Mouse (Mus musculus): Measurements from ENCODE around the gene Ppp2r5b.

The Ppp2r5b gene

GRCm38 (mm10) chr19:6269798-6270475 is 34.3 kb upstream of the Ppp2r5b start:
- in situ Hi-C loops (cut with MseI, MboI): loop anchor here (5.0 to 10.0 kb wide), 3 partner anchors 32 to 55 kb away; partner anchors contain the start of gene Cdc42bpg (in 1 of the 2)

GRCm38 (mm10) chr19:6268670-6269132 is 33.0 kb upstream of the Ppp2r5b start:
- in situ Hi-C loops (cut with MseI, MboI): loop anchor here in 1 of 2 experiments (5.0 to 10.0 kb wide), 2 partner anchors 34 to 56 kb away; no protein-coding TSS in a partner anchor

- in situ Hi-C loops (cut with MseI, MboI): loop anchor here in 1 of 2 experiments (5.0 to 10.0 kb wide), 2 partner anchors 34 to 57 kb away; no protein-coding TSS in a partner anchor
Measured at GRCm38 (mm10) chr19:6268170-6268528, 32.5 kb upstream of the Ppp2r5b start.

GRCm38 (mm10) chr19:6267306-6268169 is 31.9 kb upstream of the Ppp2r5b start:
- in situ Hi-C loops (cut with MseI, MboI): loop anchor here in 1 of 2 experiments (5.0 to 10.0 kb wide), 2 partner anchors 35 to 57 kb away; no protein-coding TSS in a partner anchor

- in situ Hi-C loops (cut with MseI, MboI): loop anchor here in 1 of 2 experiments (5.0 to 10.0 kb wide), 2 partner anchors 37 to 59 kb away; no protein-coding TSS in a partner anchor
Measured at GRCm38 (mm10) chr19:6265727-6266182, 30.1 kb upstream of the Ppp2r5b start.

GRCm38 (mm10) chr19:6264945-6265344 is 29.3 kb upstream of the Ppp2r5b start:
- in situ Hi-C loops (cut with MseI, MboI): loop anchor here (5.0 to 10.0 kb wide), 3 partner anchors 37 to 67 kb away; partner anchors contain the start of gene Men1 (in 1 of the 2)

GRCm38 (mm10) chr19:6264200-6264599 is 28.5 kb upstream of the Ppp2r5b start:
- in situ Hi-C loops (cut with MseI, MboI): loop anchor here (5.0 to 10.0 kb wide), 2 partner anchors 61 to 68 kb away; partner anchors contain the start of gene Men1 (in 1 of the 2)

- in situ Hi-C loops (cut with MseI, MboI): loop anchor here (5.0 to 10.0 kb wide), 2 partner anchors 62 to 69 kb away; partner anchors contain the start of gene Men1 (in 1 of the 2)
Measured at GRCm38 (mm10) chr19:6262839-6263433, 27.3 kb upstream of the Ppp2r5b start.

- in situ Hi-C loops (cut with MseI, MboI): loop anchor here (5.0 to 10.0 kb wide), 2 partner anchors 63 to 70 kb away; partner anchors contain the start of gene Men1 (in 1 of the 2)
Measured at GRCm38 (mm10) chr19:6262222-6262621, 26.6 kb upstream of the Ppp2r5b start.

GRCm38 (mm10) chr19:6261379-6261778 is 25.7 kb upstream of the Ppp2r5b start:
- in situ Hi-C loops (cut with MseI, MboI): loop anchor here (5.0 to 10.0 kb wide), 2 partner anchors 63 to 71 kb away; partner anchors contain the start of gene Men1 (in 1 of the 2)

- in situ Hi-C loops (cut with MseI, MboI): loop anchor here (5.0 to 10.0 kb wide), 2 partner anchors 64 to 71 kb away; partner anchors contain the start of gene Men1 (in 1 of the 2)
Measured at GRCm38 (mm10) chr19:6260946-6261345, 25.3 kb upstream of the Ppp2r5b start.

- in situ Hi-C loops (cut with MseI, MboI): loop anchor here (5.0 to 10.0 kb wide), 2 partner anchors 64 to 72 kb away; partner anchors contain the start of gene Men1 (in 1 of the 2)
Measured at GRCm38 (mm10) chr19:6260428-6260827, 24.8 kb upstream of the Ppp2r5b start.

- in situ Hi-C loops (cut with MseI, MboI): no loop called here
Measured at GRCm38 (mm10) chr19:6253021-6253420, 17.3 kb upstream of the Ppp2r5b start.

- in situ Hi-C loops (cut with MseI, MboI): no loop called here
Measured at GRCm38 (mm10) chr19:6247526-6248300, 12.0 kb upstream of the Ppp2r5b start.

- in situ Hi-C loops (cut with MseI, MboI): no loop called here
Measured at GRCm38 (mm10) chr19:6245806-6246205, 10.1 kb upstream of the Ppp2r5b start.

GRCm38 (mm10) chr19:6243226-6243625 is 7.6 kb upstream of the Ppp2r5b start:
- in situ Hi-C loops (cut with MseI, MboI): no loop called here

- in situ Hi-C loops (cut with MseI, MboI): no loop called here
Measured at GRCm38 (mm10) chr19:6242281-6242680, 6.6 kb upstream of the Ppp2r5b start.

GRCm38 (mm10) chr19:6241274-6242107 is 5.8 kb upstream of the Ppp2r5b start, which contains the start of gene Atg2a:
Atg2a (plus strand) TSS chr19:6241668.
- in situ Hi-C loops (cut with MseI, MboI): no loop called here

- in situ Hi-C loops (cut with MseI, MboI): no loop called here
Measured at GRCm38 (mm10) chr19:6240725-6241124, 5.1 kb upstream of the Ppp2r5b start.

Measured in mouse trophoblast stem cell (cell line).